Mouse (Mus musculus) left cerebral cortex, postnatal 4 days (tissue): Measurements from ENCODE around the gene Sec13. TPM values are rescaled to one million over a fixed set of nuclear protein-coding genes. Genes with fewer than 3 reads are reported as not detected.
"Not testable (repeated sequence)": the region's sequence is repeated elsewhere in the genome, so short reads cannot be mapped to it uniquely, and the experiment has no call there.

ENCODE experiments used
- DNase-seq: peaks from one replicate; pipeline ENCODE4 v3.0.0-alpha.2; 2022
- intact Hi-C: fragments of 180-260 bp; cut with DNase I; formaldehyde crosslinking; loops from one replicate; pipeline ENCODE4 v1.15.1; 2025
- total RNA-seq, 2 experiments: library from RNA; stranded (reverse); gene quantifications; 2 replicates each; pipeline ENCODE4 v1.2.3; 2021

The Sec13 gene
- total RNA-seq, 2 experiments from 2014 or later = 100 to 104 TPM

GRCm38 (mm10) chr6:113713389-113713788 lies 27.2 kb downstream of the Sec13 start:
- DNase-seq, intact Hi-C loops: not testable (repeated sequence)

GRCm38 (mm10) chr6:113712718-113713117 lies 27.8 kb downstream of the Sec13 start:
- intact Hi-C loops = no loop called here
- DNase-seq = no peak

GRCm38 (mm10) chr6:113697222-113698205 lies 43.0 kb downstream of the Sec13 start:
- intact Hi-C loops = no loop called here
- peak; percentile 27 for DNase-seq

GRCm38 (mm10) chr6:113696582-113697221 lies 43.8 kb downstream of the Sec13 start, which contains the start of gene Tatdn2:
TSS of gene Tatdn2 (plus strand) at chr6:113697050.
- intact Hi-C loops = no loop called here
- peak; percentile 96 for DNase-seq

GRCm38 (mm10) chr6:113695766-113696355 lies 44.7 kb downstream of the Sec13 start:
- intact Hi-C loops = no loop called here

GRCm38 (mm10) chr6:113695203-113695602 lies 45.3 kb downstream of the Sec13 start:
- intact Hi-C loops = no loop called here
- no peak for DNase-seq

More at GRCm38 (mm10) chr6:113695766-113696355, 44.7 kb downstream of the Sec13 start:
- DNase-seq = no peak

- intact Hi-C loops = no loop called here
- no peak for DNase-seq
Measured at GRCm38 (mm10) chr6:113693377-113693776, 47.2 kb downstream of the Sec13 start.

GRCm38 (mm10) chr6:113692661-113693133 lies 47.8 kb downstream of the Sec13 start:
- intact Hi-C loops = no loop called here
- DNase-seq = no peak

GRCm38 (mm10) chr6:113691084-113691462 lies 49.5 kb downstream of the Sec13 start:
- DNase-seq = no peak
- intact Hi-C loops = no loop called here

- intact Hi-C loops = no loop called here
- no peak for DNase-seq
Measured at GRCm38 (mm10) chr6:113690400-113691083, 50.0 kb downstream of the Sec13 start.

GRCm38 (mm10) chr6:113690008-113690399 lies 50.5 kb downstream of the Sec13 start:
- no peak for DNase-seq
- intact Hi-C loops = no loop called here

GRCm38 (mm10) chr6:113686551-113687125 lies 53.9 kb downstream of the Sec13 start:
- intact Hi-C loops = no loop called here
- peak; percentile 21 for DNase-seq

GRCm38 (mm10) chr6:113683081-113683825 lies 57.3 kb downstream of the Sec13 start:
- intact Hi-C loops = loop anchor here (5.0 kb wide), 1 partner anchor 41 kb away; no protein-coding TSS in a partner anchor
- DNase-seq = no peak

GRCm38 (mm10) chr6:113681271-113681670 lies 59.3 kb downstream of the Sec13 start:
- DNase-seq = peak; percentile 75
- intact Hi-C loops = loop anchor here (5.0 kb wide), 1 partner anchor 39 kb away; no protein-coding TSS in a partner anchor

- no peak for DNase-seq
- intact Hi-C loops = loop anchor here (5.0 kb wide), 1 partner anchor 38 kb away; no protein-coding TSS in a partner anchor
Measured at GRCm38 (mm10) chr6:113679993-113680566, 60.5 kb downstream of the Sec13 start.

GRCm38 (mm10) chr6:113678246-113679012 lies 62.1 kb downstream of the Sec13 start:
- intact Hi-C loops = no loop called here
- DNase-seq = no peak
